Mouse (Mus musculus): ENCODE results near the gene Tnfrsf17. TPM values are rescaled to one million over a fixed set of nuclear protein-coding genes. Genes with fewer than 3 reads are reported as not detected.

Gene Tnfrsf17
- not detected in 2 replicates for polyA plus RNA-seq (2014; fragmentation: Nextera tagmentation; extraction: Ambion mirVana)

- no peak within 1 kb of the TSS for H3K4me3 ChIP-seq (ENCODE audit: low read depth, low read length)
- no peaks in the 10 kb centered on the region for H3K27me3 ChIP-seq (ENCODE audit: control insufficient read depth, insufficient read depth, low read length)
- DNase-seq (ENCODE audit: low spot score, missing footprints) (no peak), ATAC-seq (ENCODE audit: low FRiP score) (no peak)
- H3K9me3 ChIP-seq (ENCODE audit: control insufficient read depth, low read length): no peaks in the 10 kb centered on the region
- H3K4me2 ChIP-seq: no peak within 1 kb of the TSS
- H3K9ac ChIP-seq (ENCODE audit: low read length): no peak within 1 kb of the TSS
- H3K36me3 ChIP-seq (ENCODE audit: control insufficient read depth, insufficient read depth, low read length): no peaks in the 10 kb centered on the region
- H3K27ac ChIP-seq (ENCODE audit: low read depth, low read length): no peak within 1 kb of the TSS
- WGBS: 69% methylated on average over 7 of the region's 7 CpGs
- H3K4me1 ChIP-seq (ENCODE audit: control insufficient read depth, insufficient read depth, low read length): no peaks in the 10 kb centered on the region
Observed at GRCm38 (mm10) chr16:11313512-11313911, at the start of gene Tnfrsf17. Gene Tnfrsf17 (plus strand): TSS chr16:11313812.

GRCm38 (mm10) chr16:11266556-11266955 is 47.1 kb upstream of the Tnfrsf17 start:
- no peak for ATAC-seq (ENCODE audit: low FRiP score)
- no peak for DNase-seq (ENCODE audit: low spot score, missing footprints)

GRCm38 (mm10) chr16:11269808-11270207 is 43.8 kb upstream of the Tnfrsf17 start:
- ATAC-seq (ENCODE audit: low FRiP score): no peak
- 36% methylated on average over 6 of the region's 6 CpGs for WGBS
- Histone ChIP-seq H3K4me2 (no peak overlapping the region), H3K9me3 (ENCODE audit: control insufficient read depth, low read length) (no peaks in the 10 kb centered on the region), H3K27ac (ENCODE audit: low read depth, low read length) (no peak overlapping the region), H3K4me1 (ENCODE audit: control insufficient read depth, insufficient read depth, low read length) (no peaks in the 10 kb centered on the region), H3K36me3 (ENCODE audit: control insufficient read depth, insufficient read depth, low read length) (no peaks in the 10 kb centered on the region), H3K27me3 (ENCODE audit: control insufficient read depth, insufficient read depth, low read length) (no peaks in the 10 kb centered on the region), H3K4me3 (ENCODE audit: low read depth, low read length) (no peak overlapping the region), H3K9ac (ENCODE audit: low read length) (no peak overlapping the region)
- DNase-seq (ENCODE audit: low spot score, missing footprints): no peak

More at GRCm38 (mm10) chr16:11266556-11266955, 47.1 kb upstream of the Tnfrsf17 start:
- 92% methylated on average over 2 of the region's 2 CpGs for WGBS
- no peaks in the 10 kb centered on the region for H3K36me3 ChIP-seq (ENCODE audit: control insufficient read depth, insufficient read depth, low read length)
- no peak overlapping the region for H3K4me2 ChIP-seq
- no peak overlapping the region for H3K27ac ChIP-seq (ENCODE audit: low read depth, low read length)
- no peaks in the 10 kb centered on the region for H3K4me1 ChIP-seq (ENCODE audit: control insufficient read depth, insufficient read depth, low read length)
- H3K9ac ChIP-seq (ENCODE audit: low read length): no peak overlapping the region
- H3K27me3 ChIP-seq (ENCODE audit: control insufficient read depth, insufficient read depth, low read length): no peaks in the 10 kb centered on the region
- H3K4me3 ChIP-seq (ENCODE audit: low read depth, low read length): no peak overlapping the region
- H3K9me3 ChIP-seq (ENCODE audit: control insufficient read depth, low read length): no peaks in the 10 kb centered on the region

- no peak for ATAC-seq (ENCODE audit: low FRiP score)
Observed at GRCm38 (mm10) chr16:11270642-11271041, 43.0 kb upstream of the Tnfrsf17 start.

GRCm38 (mm10) chr16:11271073-11271472 is 42.5 kb upstream of the Tnfrsf17 start:
- no peaks in the 10 kb centered on the region for H3K9me3 ChIP-seq (ENCODE audit: control insufficient read depth, low read length)
- no peaks in the 10 kb centered on the region for H3K4me1 ChIP-seq (ENCODE audit: control insufficient read depth, insufficient read depth, low read length)
- no peak overlapping the region for H3K4me3 ChIP-seq (ENCODE audit: low read depth, low read length)
- no peak overlapping the region for H3K4me2 ChIP-seq
- no peak overlapping the region for H3K27ac ChIP-seq (ENCODE audit: low read depth, low read length)
- ATAC-seq (ENCODE audit: low FRiP score) (no peak), DNase-seq (ENCODE audit: low spot score, missing footprints) (no peak)
- no peaks in the 10 kb centered on the region for H3K36me3 ChIP-seq (ENCODE audit: control insufficient read depth, insufficient read depth, low read length)
- no peaks in the 10 kb centered on the region for H3K27me3 ChIP-seq (ENCODE audit: control insufficient read depth, insufficient read depth, low read length)
- H3K9ac ChIP-seq (ENCODE audit: low read length): no peak overlapping the region

More at GRCm38 (mm10) chr16:11270642-11271041, 43.0 kb upstream of the Tnfrsf17 start:
- no peak overlapping the region for H3K4me2 ChIP-seq
- H3K36me3 ChIP-seq (ENCODE audit: control insufficient read depth, insufficient read depth, low read length): no peaks in the 10 kb centered on the region
- no peak for DNase-seq (ENCODE audit: low spot score, missing footprints)
- H3K27me3 ChIP-seq (ENCODE audit: control insufficient read depth, insufficient read depth, low read length): no peaks in the 10 kb centered on the region
- H3K4me1 ChIP-seq (ENCODE audit: control insufficient read depth, insufficient read depth, low read length): no peaks in the 10 kb centered on the region
- H3K9me3 ChIP-seq (ENCODE audit: control insufficient read depth, low read length): no peaks in the 10 kb centered on the region
- H3K9ac ChIP-seq (ENCODE audit: low read length): no peak overlapping the region
- WGBS: 87% methylated on average over 2 of the region's 2 CpGs
- H3K4me3 ChIP-seq (ENCODE audit: low read depth, low read length): no peak overlapping the region
- H3K27ac ChIP-seq (ENCODE audit: low read depth, low read length): no peak overlapping the region

GRCm38 (mm10) chr16:11276888-11277287 is 36.7 kb upstream of the Tnfrsf17 start:
- H3K9me3 ChIP-seq (ENCODE audit: control insufficient read depth, low read length): no peaks in the 10 kb centered on the region
- DNase-seq (ENCODE audit: low spot score, missing footprints): no peak
- no peak for ATAC-seq (ENCODE audit: low FRiP score)
- no peaks in the 10 kb centered on the region for H3K27me3 ChIP-seq (ENCODE audit: control insufficient read depth, insufficient read depth, low read length)
- no peak overlapping the region for H3K9ac ChIP-seq (ENCODE audit: low read length)
- no peaks in the 10 kb centered on the region for H3K36me3 ChIP-seq (ENCODE audit: control insufficient read depth, insufficient read depth, low read length)
- H3K4me1 ChIP-seq (ENCODE audit: control insufficient read depth, insufficient read depth, low read length): no peaks in the 10 kb centered on the region
- WGBS: 43% methylated on average over 3 of the region's 3 CpGs
- H3K27ac ChIP-seq (ENCODE audit: low read depth, low read length): no peak overlapping the region
- H3K4me2 ChIP-seq: no peak overlapping the region
- no peak overlapping the region for H3K4me3 ChIP-seq (ENCODE audit: low read depth, low read length)

- Histone ChIP-seq H3K9me3 (ENCODE audit: control insufficient read depth, low read length) (no peaks in the 10 kb centered on the region), H3K36me3 (ENCODE audit: control insufficient read depth, insufficient read depth, low read length) (no peaks in the 10 kb centered on the region), H3K9ac (ENCODE audit: low read length) (no peak overlapping the region), H3K27ac (ENCODE audit: low read depth, low read length) (no peak overlapping the region), H3K27me3 (ENCODE audit: control insufficient read depth, insufficient read depth, low read length) (no peaks in the 10 kb centered on the region), H3K4me1 (ENCODE audit: control insufficient read depth, insufficient read depth, low read length) (no peaks in the 10 kb centered on the region), H3K4me3 (ENCODE audit: low read depth, low read length) (no peak overlapping the region), H3K4me2 (no peak overlapping the region)
- ATAC-seq (ENCODE audit: low FRiP score) (no peak), DNase-seq (ENCODE audit: low spot score, missing footprints) (no peak)
- WGBS: 68% methylated on average over 6 of the region's 6 CpGs
Observed at GRCm38 (mm10) chr16:11278778-11279177, 34.8 kb upstream of the Tnfrsf17 start.

GRCm38 (mm10) chr16:11282655-11283232 is 30.9 kb upstream of the Tnfrsf17 start:
- no peak overlapping the region for H3K27ac ChIP-seq (ENCODE audit: low read depth, low read length)
- no peaks in the 10 kb centered on the region for H3K36me3 ChIP-seq (ENCODE audit: control insufficient read depth, insufficient read depth, low read length)
- H3K9ac ChIP-seq (ENCODE audit: low read length): no peak overlapping the region
- no peaks in the 10 kb centered on the region for H3K4me1 ChIP-seq (ENCODE audit: control insufficient read depth, insufficient read depth, low read length)
- DNase-seq (ENCODE audit: low spot score, missing footprints) (no peak), ATAC-seq (ENCODE audit: low FRiP score) (no peak)
- no peaks in the 10 kb centered on the region for H3K9me3 ChIP-seq (ENCODE audit: control insufficient read depth, low read length)
- H3K27me3 ChIP-seq (ENCODE audit: control insufficient read depth, insufficient read depth, low read length): no peaks in the 10 kb centered on the region
- no peak overlapping the region for H3K4me2 ChIP-seq
- 82% methylated on average over 5 of the region's 5 CpGs for WGBS
- H3K4me3 ChIP-seq (ENCODE audit: low read depth, low read length): no peak overlapping the region

- H3K9ac ChIP-seq (ENCODE audit: low read length): no peak overlapping the region
- WGBS: 91% methylated on average over 2 of the region's 2 CpGs
- no peak overlapping the region for H3K4me2 ChIP-seq
- no peaks in the 10 kb centered on the region for H3K9me3 ChIP-seq (ENCODE audit: control insufficient read depth, low read length)
- no peaks in the 10 kb centered on the region for H3K4me1 ChIP-seq (ENCODE audit: control insufficient read depth, insufficient read depth, low read length)
- ATAC-seq (ENCODE audit: low FRiP score): no peak
- H3K27ac ChIP-seq (ENCODE audit: low read depth, low read length): no peak overlapping the region
- H3K27me3 ChIP-seq (ENCODE audit: control insufficient read depth, insufficient read depth, low read length): no peaks in the 10 kb centered on the region
- H3K4me3 ChIP-seq (ENCODE audit: low read depth, low read length): no peak overlapping the region
- DNase-seq (ENCODE audit: low spot score, missing footprints): no peak
- no peaks in the 10 kb centered on the region for H3K36me3 ChIP-seq (ENCODE audit: control insufficient read depth, insufficient read depth, low read length)
Observed at GRCm38 (mm10) chr16:11284881-11285280, 28.7 kb upstream of the Tnfrsf17 start.

Data from midbrain, embryonic 11.5 days (tissue).